Mouse (Mus musculus) C2C12 (cell line): ENCODE data around the gene Nsf.

Experiments
- CTCF ChIP-seq: IDR thresholded peaks from one replicate; pipeline ENCODE4 v1.5.1; 2011; ENCODE audit not compliant: control insufficient read depth, insufficient read depth, insufficient read length
- FOSL1 ChIP-seq: IDR thresholded peaks from one replicate; pipeline ENCODE4 v1.8.0; 2011; ENCODE audit warnings: mild to moderate bottlenecking, low read length; ENCODE audit not compliant: poor library complexity, insufficient read depth, severe bottlenecking
- MYOG ChIP-seq: IDR thresholded peaks from one replicate; pipeline ENCODE4 v1.6.1; 2011; ENCODE audit not compliant: control insufficient read depth, insufficient read length; ENCODE audit errors: extremely low read depth

GRCm38 (mm10) chr11:103804804-103805203 lies 149.1 kb downstream of the Nsf start:
- TF ChIP-seq CTCF (no peak), MYOG (no peak), FOSL1 (no peak)
